Mouse (Mus musculus): ENCODE measurements around the gene Acot10.

GRCm38 (mm10) chr15:20684200-20684599 lies 17.6 kb upstream of the Acot10 start:
- TF ChIP-seq EP300 (IDR thresholded peaks at IDR 0.05; ENCODE audit: insufficient read depth, low read depth, low read length) (no peak), CTCF (IDR thresholded peaks at IDR 0.05; ENCODE audit: low read depth, low read length) (no peak)

Data from ES-Bruce4 (cell line).